Mouse (Mus musculus): Measurements from ENCODE around the gene Rtn4ip1. TPM values are rescaled to one million over a fixed set of nuclear protein-coding genes. Genes with fewer than 3 reads are reported as not detected.

Rtn4ip1 gene
- polyA plus RNA-seq, 1 experiment: 27.4 TPM

GRCm38 (mm10) chr10:43992506-43992905, 90.9 kb downstream of the Rtn4ip1 start:
- Histone ChIP-seq H3K9ac (ENCODE audit: low read depth, poor library complexity, severe bottlenecking) (no peak overlapping the region), H3K4me1 (ENCODE audit: control insufficient read depth, insufficient read depth, low read length) (no peaks in the 10 kb centered on the region), H3K36me3 (ENCODE audit: control insufficient read depth, insufficient read depth, low read length, poor library complexity, severe bottlenecking) (no peaks in the 10 kb centered on the region), H3K9me3 (replicated peaks; ENCODE audit: control insufficient read depth, insufficient read depth, low read length, poor library complexity, severe bottlenecking) (no peaks in the 10 kb centered on the region), H3K27me3 (ENCODE audit: control insufficient read depth, insufficient read depth, low read length, poor library complexity, severe bottlenecking) (no peaks in the 10 kb centered on the region), H3K27ac (ENCODE audit: insufficient read depth, low read length) (no peak overlapping the region), H3K4me3 (ENCODE audit: low read depth, low read length) (no peak overlapping the region)
- TF ChIP-seq EP300 (IDR thresholded peaks at IDR 0.05; ENCODE audit: insufficient read depth, low read depth, low read length) (no peak), CTCF (IDR thresholded peaks at IDR 0.05; ENCODE audit: low read depth, low read length) (no peak), POLR2A (IDR thresholded peaks at IDR 0.05; ENCODE audit: insufficient read depth, low read length) (no peak)

DNA sequence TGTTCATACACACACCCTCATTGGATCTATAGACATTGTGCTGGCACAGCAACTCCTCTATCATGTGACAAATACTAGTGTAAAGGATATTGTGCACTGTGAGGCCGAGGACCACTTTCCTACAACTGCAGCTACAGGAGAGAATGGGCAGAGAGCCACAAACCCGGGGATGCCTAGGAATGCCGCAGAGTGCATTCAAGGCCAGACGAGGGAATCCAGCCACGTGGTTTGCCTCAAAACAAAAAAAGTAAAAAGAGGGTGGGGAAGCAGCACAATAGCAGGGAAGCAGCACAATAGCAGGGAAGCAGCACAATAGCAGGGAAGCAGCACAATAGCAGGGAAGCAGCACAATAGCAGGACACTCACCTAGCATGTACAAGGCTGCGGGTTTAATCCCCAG, 91.6 kb downstream of the Rtn4ip1 start:
- Histone ChIP-seq H3K27me3 (ENCODE audit: control insufficient read depth, insufficient read depth, low read length, poor library complexity, severe bottlenecking) (no peaks in the 10 kb centered on the region), H3K4me3 (ENCODE audit: low read depth, low read length) (no peak overlapping the region), H3K4me1 (ENCODE audit: control insufficient read depth, insufficient read depth, low read length) (no peaks in the 10 kb centered on the region), H3K27ac (ENCODE audit: insufficient read depth, low read length) (no peak overlapping the region), H3K36me3 (ENCODE audit: control insufficient read depth, insufficient read depth, low read length, poor library complexity, severe bottlenecking) (no peaks in the 10 kb centered on the region), H3K9me3 (replicated peaks; ENCODE audit: control insufficient read depth, insufficient read depth, low read length, poor library complexity, severe bottlenecking) (no peaks in the 10 kb centered on the region), H3K9ac (ENCODE audit: low read depth, poor library complexity, severe bottlenecking) (no peak overlapping the region)
- no peak for TF ChIP-seq CTCF (IDR thresholded peaks at IDR 0.05; ENCODE audit: low read depth, low read length)
- TF ChIP-seq EP300 (IDR thresholded peaks at IDR 0.05; ENCODE audit: insufficient read depth, low read depth, low read length): peak; percentile 64; the same call in 1 of the 2 replicates

GRCm38 (mm10) chr10:43995858-43996650, 94.4 kb downstream of the Rtn4ip1 start:
- H3K4me3 ChIP-seq (ENCODE audit: low read depth, low read length): no peak overlapping the region
- TF ChIP-seq POLR2A (IDR thresholded peaks at IDR 0.05; ENCODE audit: insufficient read depth, low read length): no peak
- TF ChIP-seq EP300 (IDR thresholded peaks at IDR 0.05; ENCODE audit: insufficient read depth, low read depth, low read length): no peak
- no peak for TF ChIP-seq CTCF (IDR thresholded peaks at IDR 0.05; ENCODE audit: low read depth, low read length)
- H3K27me3 ChIP-seq (ENCODE audit: control insufficient read depth, insufficient read depth, low read length, poor library complexity, severe bottlenecking): no peaks in the 10 kb centered on the region
- no peak overlapping the region for H3K27ac ChIP-seq (ENCODE audit: insufficient read depth, low read length)
- H3K36me3 ChIP-seq (ENCODE audit: control insufficient read depth, insufficient read depth, low read length, poor library complexity, severe bottlenecking): no peaks in the 10 kb centered on the region
- H3K9ac ChIP-seq (ENCODE audit: low read depth, poor library complexity, severe bottlenecking): no peak overlapping the region
- H3K4me1 ChIP-seq (ENCODE audit: control insufficient read depth, insufficient read depth, low read length): no peaks in the 10 kb centered on the region
- no peaks in the 10 kb centered on the region for H3K9me3 ChIP-seq (replicated peaks; ENCODE audit: control insufficient read depth, insufficient read depth, low read length, poor library complexity, severe bottlenecking)

DNA sequence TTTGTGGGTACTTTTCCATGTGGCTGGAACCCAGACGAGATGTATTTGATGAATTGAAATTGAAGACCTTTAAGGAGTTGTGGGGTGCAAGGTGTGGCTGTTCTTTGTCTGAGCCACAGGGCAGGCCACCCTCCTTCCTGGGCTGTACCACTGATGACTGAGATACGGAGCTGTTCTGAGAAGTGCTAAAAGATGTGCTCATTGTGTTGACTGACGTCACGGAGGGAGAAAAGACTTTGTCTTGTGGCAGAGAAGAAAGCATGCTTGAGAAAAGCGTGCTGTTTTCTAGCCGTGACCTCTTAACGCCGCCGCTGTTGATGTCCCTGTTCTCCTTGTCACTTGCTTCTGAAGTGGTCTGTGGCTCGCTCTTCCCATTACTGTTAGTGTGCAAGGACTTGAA, 95.7 kb downstream of the Rtn4ip1 start:
- Histone ChIP-seq H3K9ac (ENCODE audit: low read depth, poor library complexity, severe bottlenecking) (no peak overlapping the region), H3K27me3 (ENCODE audit: control insufficient read depth, insufficient read depth, low read length, poor library complexity, severe bottlenecking) (no peaks in the 10 kb centered on the region)
- TF ChIP-seq CTCF (IDR thresholded peaks at IDR 0.05; ENCODE audit: low read depth, low read length) (no peak), EP300 (IDR thresholded peaks at IDR 0.05; ENCODE audit: insufficient read depth, low read depth, low read length) (no peak), POLR2A (IDR thresholded peaks at IDR 0.05; ENCODE audit: insufficient read depth, low read length) (no peak)

GRCm38 (mm10) chr10:43998023-43998422, 96.4 kb downstream of the Rtn4ip1 start:
- no peak overlapping the region for H3K27ac ChIP-seq (ENCODE audit: insufficient read depth, low read length)
- H3K36me3 ChIP-seq (ENCODE audit: control insufficient read depth, insufficient read depth, low read length, poor library complexity, severe bottlenecking): no peaks in the 10 kb centered on the region
- no peaks in the 10 kb centered on the region for H3K9me3 ChIP-seq (replicated peaks; ENCODE audit: control insufficient read depth, insufficient read depth, low read length, poor library complexity, severe bottlenecking)
- no peak overlapping the region for H3K4me3 ChIP-seq (ENCODE audit: low read depth, low read length)
- 0 out of 2 replicates have a peak, but pooled peaks cover 1% of the 10 kb centered on the region for H3K27me3 ChIP-seq (ENCODE audit: control insufficient read depth, insufficient read depth, low read length, poor library complexity, severe bottlenecking)
- TF ChIP-seq EP300 (IDR thresholded peaks at IDR 0.05; ENCODE audit: insufficient read depth, low read depth, low read length) (no peak), CTCF (IDR thresholded peaks at IDR 0.05; ENCODE audit: low read depth, low read length) (no peak), POLR2A (IDR thresholded peaks at IDR 0.05; ENCODE audit: insufficient read depth, low read length) (no peak)
- H3K9ac ChIP-seq (ENCODE audit: low read depth, poor library complexity, severe bottlenecking): no peak overlapping the region
- H3K4me1 ChIP-seq (ENCODE audit: control insufficient read depth, insufficient read depth, low read length): no peaks in the 10 kb centered on the region

More for the DNA sequence above, 95.7 kb downstream of the Rtn4ip1 start:
- Histone ChIP-seq H3K36me3 (ENCODE audit: control insufficient read depth, insufficient read depth, low read length, poor library complexity, severe bottlenecking) (no peaks in the 10 kb centered on the region), H3K4me1 (ENCODE audit: control insufficient read depth, insufficient read depth, low read length) (no peaks in the 10 kb centered on the region), H3K27ac (ENCODE audit: insufficient read depth, low read length) (no peak overlapping the region), H3K4me3 (ENCODE audit: low read depth, low read length) (no peak overlapping the region), H3K9me3 (replicated peaks; ENCODE audit: control insufficient read depth, insufficient read depth, low read length, poor library complexity, severe bottlenecking) (no peaks in the 10 kb centered on the region)

DNA sequence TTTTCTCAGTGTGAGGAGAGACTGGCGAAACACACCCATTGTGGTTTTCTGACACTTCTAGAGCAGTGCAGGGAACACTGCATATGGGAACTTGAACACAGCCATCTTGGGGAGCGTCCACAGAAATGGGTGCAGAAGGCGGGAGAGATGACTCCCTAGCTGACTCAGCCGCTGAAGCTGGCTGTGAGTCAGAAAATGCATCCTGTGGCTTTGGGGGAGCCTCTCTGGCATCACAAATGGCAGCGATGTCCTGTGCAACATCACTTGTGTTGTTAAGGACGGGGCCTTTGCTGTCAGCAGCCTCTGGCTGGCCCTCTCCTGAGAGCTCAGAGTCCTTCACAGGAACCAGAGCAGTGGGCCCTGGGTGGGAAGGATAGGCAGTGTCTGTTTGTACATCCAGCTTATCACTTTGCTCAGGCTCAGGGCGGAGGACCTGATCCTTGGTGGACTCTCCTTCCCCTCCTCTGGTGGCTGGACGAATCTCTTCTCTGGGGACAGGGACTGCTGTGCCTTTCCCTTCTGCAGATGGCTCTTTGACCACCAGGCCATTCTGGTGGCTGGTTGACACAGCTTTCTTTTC, 97.0 kb downstream of the Rtn4ip1 start:
- Histone ChIP-seq H3K27me3 (ENCODE audit: control insufficient read depth, insufficient read depth, low read length, poor library complexity, severe bottlenecking) (peaks cover 6% of the 10 kb centered on the region), H3K4me1 (ENCODE audit: control insufficient read depth, insufficient read depth, low read length) (no peaks in the 10 kb centered on the region), H3K27ac (ENCODE audit: insufficient read depth, low read length) (no peak overlapping the region), H3K9ac (ENCODE audit: low read depth, poor library complexity, severe bottlenecking) (no peak overlapping the region), H3K36me3 (ENCODE audit: control insufficient read depth, insufficient read depth, low read length, poor library complexity, severe bottlenecking) (no peaks in the 10 kb centered on the region), H3K4me3 (ENCODE audit: low read depth, low read length) (no peak overlapping the region), H3K9me3 (replicated peaks; ENCODE audit: control insufficient read depth, insufficient read depth, low read length, poor library complexity, severe bottlenecking) (no peaks in the 10 kb centered on the region)
- TF ChIP-seq EP300 (IDR thresholded peaks at IDR 0.05; ENCODE audit: insufficient read depth, low read depth, low read length) (no peak), POLR2A (IDR thresholded peaks at IDR 0.05; ENCODE audit: insufficient read depth, low read length) (no peak), CTCF (IDR thresholded peaks at IDR 0.05; ENCODE audit: low read depth, low read length) (no peak)
